Mouse (Mus musculus): ENCODE measurements around the gene Treml1.

GRCm38 (mm10) chr17:48318686-48319085, 41.0 kb upstream of the Treml1 start:
- no peak for TF ChIP-seq POLR2A (IDR thresholded peaks at IDR 0.05; ENCODE audit: insufficient read depth, low read depth, low read length)
- no peak for TF ChIP-seq CTCF (IDR thresholded peaks at IDR 0.05; ENCODE audit: insufficient read depth, low read depth, low read length)
